Mouse (Mus musculus) liver, postnatal 0 days (tissue): ENCODE results near the gene Stt3b.

ENCODE experiments used
- CTCF ChIP-seq: sonication (generic); IDR thresholded peaks from 2 replicates; pipeline ENCODE4 v1.5.1; 2016; ENCODE audit warnings: antibody characterized with exemption, low read depth
- EP300 ChIP-seq: IDR thresholded peaks from 2 replicates; pipeline ENCODE4 v1.6.1; 2016; ENCODE audit warnings: antibody characterized with exemption, low read depth, mild to moderate bottlenecking

- TF ChIP-seq CTCF (no peak), EP300 (no peak)
Measured at GRCm38 (mm10) chr9:115320156-115320555, 9.9 kb upstream of the Stt3b start.
